Mouse (Mus musculus) kidney, adult 2 months (tissue): Measurements from ENCODE around the gene Ngfr.

Experiments used
- CTCF ChIP-seq: fragments of 200-500 bp; conservative IDR thresholded peaks from 2 replicates; pipeline ENCODE4 v1.5.1; 2011; ENCODE audit warnings: low read depth, mild to moderate bottlenecking, control low read depth, low read length, moderate library complexity, mixed read lengths; ENCODE audit not compliant: insufficient read depth, insufficient read length
- POLR2A ChIP-seq: fragments of 200-500 bp; IDR thresholded peaks from one replicate; pipeline ENCODE4 v1.6.1; 2011; ENCODE audit warnings: low read depth, low read length, control low read depth

- TF ChIP-seq POLR2A (no peak), CTCF (no peak)
Measured at GRCm38 (mm10) chr11:95532353-95533072, 55.0 kb downstream of the Ngfr start.
